Mouse (Mus musculus): ENCODE data around the gene Socs4. TPM values are rescaled to one million over a fixed set of nuclear protein-coding genes. Genes with fewer than 3 reads are reported as not detected.

Socs4 gene
- polyA plus RNA-seq, 1 experiment: 2.7 TPM

DNA sequence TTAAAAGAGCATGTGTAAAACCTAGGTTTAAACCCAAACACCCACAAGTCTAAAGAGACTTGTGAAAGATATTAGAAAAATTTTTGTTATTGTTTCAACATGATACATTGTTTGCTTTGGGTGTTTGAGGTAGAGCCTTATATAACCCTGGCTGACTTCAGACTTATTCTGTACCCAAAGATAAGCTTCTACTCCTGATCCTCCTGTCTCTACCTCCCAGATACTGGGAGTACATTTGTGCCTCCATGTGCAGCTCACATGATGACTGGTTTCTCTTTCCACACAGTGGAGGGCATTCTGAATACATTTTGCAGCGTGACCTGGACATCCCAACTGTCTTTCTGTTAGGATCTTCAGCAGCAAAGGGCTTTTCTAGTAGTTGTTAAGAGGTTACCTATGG lies 9.5 kb downstream of the Socs4 start:
- Histone ChIP-seq H3K27ac (ENCODE audit: insufficient read depth, low read depth, low read length) (no peak overlapping the region), H3K27me3 (ENCODE audit: control insufficient read depth, insufficient read depth, low read length) (no peaks in the 10 kb centered on the region), H3K36me3 (ENCODE audit: control insufficient read depth, insufficient read depth, low read length) (peaks cover 16% of the 10 kb centered on the region), H3K4me3 (ENCODE audit: low read depth, low read length) (no peak overlapping the region), H3K4me1 (ENCODE audit: control insufficient read depth, insufficient read depth, insufficient read length, low read length) (peaks cover 3% of the 10 kb centered on the region; the same call in 1 of the 2 replicates)
- 80% methylated on average over 1 of the region's 1 CpGs for WGBS
- no peak for TF ChIP-seq CTCF (IDR thresholded peaks at IDR 0.05; ENCODE audit: extremely low read depth, insufficient read length, insufficient replicate concordance, low read depth, low read length)
- no peak for TF ChIP-seq POLR2A (IDR thresholded peaks at IDR 0.05; ENCODE audit: low read depth, low read length)

- H3K27me3 ChIP-seq (ENCODE audit: control insufficient read depth, insufficient read depth, low read length): no peaks in the 10 kb centered on the region
- TF ChIP-seq CTCF (IDR thresholded peaks at IDR 0.05; ENCODE audit: extremely low read depth, insufficient read length, insufficient replicate concordance, low read depth, low read length) (no peak), POLR2A (IDR thresholded peaks at IDR 0.05; ENCODE audit: low read depth, low read length) (no peak)
- WGBS: 86% methylated on average over 5 of the region's 5 CpGs
- H3K4me3 ChIP-seq (ENCODE audit: low read depth, low read length): no peak overlapping the region
- peaks cover 20% of the 10 kb centered on the region for H3K36me3 ChIP-seq (ENCODE audit: control insufficient read depth, insufficient read depth, low read length)
- H3K4me1 ChIP-seq (ENCODE audit: control insufficient read depth, insufficient read depth, insufficient read length, low read length): peaks cover 3% of the 10 kb centered on the region; the same call in 1 of the 2 replicates
- H3K27ac ChIP-seq (ENCODE audit: insufficient read depth, low read depth, low read length): no peak overlapping the region
Observed at GRCm38 (mm10) chr14:47287021-47287420, 10.3 kb downstream of the Socs4 start.

DNA sequence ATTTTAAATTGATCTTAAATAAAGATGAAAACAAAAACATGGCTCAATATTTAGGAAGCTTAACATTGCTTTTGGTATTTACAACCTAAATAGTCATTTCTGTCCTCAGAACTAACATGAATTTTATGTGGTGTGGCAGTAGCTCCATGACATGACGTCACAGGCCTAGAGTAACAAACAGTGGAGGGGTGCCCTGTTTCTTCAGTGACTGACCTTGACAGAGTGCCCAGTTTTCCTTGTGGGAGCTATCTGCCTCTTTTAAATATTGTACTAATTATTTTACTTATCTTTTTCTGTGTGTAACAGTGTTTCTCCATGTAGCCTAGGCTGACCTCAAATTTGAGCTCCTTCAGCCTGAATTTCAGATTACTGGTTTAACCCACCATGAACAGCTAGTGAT lies 15.0 kb downstream of the Socs4 start:
- Histone ChIP-seq H3K27me3 (ENCODE audit: control insufficient read depth, insufficient read depth, low read length) (no peaks in the 10 kb centered on the region), H3K36me3 (ENCODE audit: control insufficient read depth, insufficient read depth, low read length) (peaks cover 22% of the 10 kb centered on the region), H3K4me1 (ENCODE audit: control insufficient read depth, insufficient read depth, insufficient read length, low read length) (peaks cover 5% of the 10 kb centered on the region; the same call in 1 of the 2 replicates), H3K4me3 (ENCODE audit: low read depth, low read length) (no peak overlapping the region), H3K27ac (ENCODE audit: insufficient read depth, low read depth, low read length) (no peak overlapping the region)
- TF ChIP-seq POLR2A (IDR thresholded peaks at IDR 0.05; ENCODE audit: low read depth, low read length) (no peak), CTCF (IDR thresholded peaks at IDR 0.05; ENCODE audit: extremely low read depth, insufficient read length, insufficient replicate concordance, low read depth, low read length) (no peak)
- WGBS: 78% methylated on average over 1 of the region's 1 CpGs

- Histone ChIP-seq H3K27ac (ENCODE audit: insufficient read depth, low read depth, low read length) (0 out of 2 replicates have a peak overlapping the region, but pooled peaks have one; percentile 15), H3K4me1 (ENCODE audit: control insufficient read depth, insufficient read depth, insufficient read length, low read length) (peaks cover 7% of the 10 kb centered on the region; the same call in 1 of the 2 replicates), H3K27me3 (ENCODE audit: control insufficient read depth, insufficient read depth, low read length) (no peaks in the 10 kb centered on the region), H3K36me3 (ENCODE audit: control insufficient read depth, insufficient read depth, low read length) (peaks cover 19% of the 10 kb centered on the region), H3K4me3 (ENCODE audit: low read depth, low read length) (no peak overlapping the region)
- WGBS: 17% methylated on average over 4 of the region's 4 CpGs
- TF ChIP-seq POLR2A (IDR thresholded peaks at IDR 0.05; ENCODE audit: low read depth, low read length): no peak
- no peak for TF ChIP-seq CTCF (IDR thresholded peaks at IDR 0.05; ENCODE audit: extremely low read depth, insufficient read length, insufficient replicate concordance, low read depth, low read length)
Observed at GRCm38 (mm10) chr14:47294136-47294535, 17.4 kb downstream of the Socs4 start.

GRCm38 (mm10) chr14:47296232-47296631 lies 19.5 kb downstream of the Socs4 start:
- peaks cover 10% of the 10 kb centered on the region; the same call in 1 of the 2 replicates for H3K4me1 ChIP-seq (ENCODE audit: control insufficient read depth, insufficient read depth, insufficient read length, low read length)
- no peak overlapping the region for H3K4me3 ChIP-seq (ENCODE audit: low read depth, low read length)
- peaks cover 8% of the 10 kb centered on the region for H3K36me3 ChIP-seq (ENCODE audit: control insufficient read depth, insufficient read depth, low read length)
- 30% methylated on average over 2 of the region's 2 CpGs for WGBS
- H3K27ac ChIP-seq (ENCODE audit: insufficient read depth, low read depth, low read length): peak overlapping the region; percentile 92
- TF ChIP-seq POLR2A (IDR thresholded peaks at IDR 0.05; ENCODE audit: low read depth, low read length) (no peak), CTCF (IDR thresholded peaks at IDR 0.05; ENCODE audit: extremely low read depth, insufficient read length, insufficient replicate concordance, low read depth, low read length) (no peak)
- no peaks in the 10 kb centered on the region for H3K27me3 ChIP-seq (ENCODE audit: control insufficient read depth, insufficient read depth, low read length)

- Histone ChIP-seq H3K4me3 (ENCODE audit: low read depth, low read length) (peak within 1 kb of the TSS; percentile 94), H3K4me1 (ENCODE audit: control insufficient read depth, insufficient read depth, insufficient read length, low read length) (peaks cover 14% of the 10 kb centered on the region; the same call in 1 of the 2 replicates), H3K27ac (ENCODE audit: insufficient read depth, low read depth, low read length) (peak within 1 kb of the TSS; percentile 78), H3K36me3 (ENCODE audit: control insufficient read depth, insufficient read depth, low read length) (peaks cover 5% of the 10 kb centered on the region), H3K27me3 (ENCODE audit: control insufficient read depth, insufficient read depth, low read length) (no peaks in the 10 kb centered on the region)
- under 1% methylated on average over 34 of the region's 34 CpGs for WGBS
- peak; percentile 76 for TF ChIP-seq CTCF (IDR thresholded peaks at IDR 0.05; ENCODE audit: extremely low read depth, insufficient read length, insufficient replicate concordance, low read depth, low read length)
- peak; percentile 79 for TF ChIP-seq POLR2A (IDR thresholded peaks at IDR 0.05; ENCODE audit: low read depth, low read length)
Observed at GRCm38 (mm10) chr14:47297785-47298407, 21.2 kb downstream of the Socs4 start, which contains the start of gene Mapk1ip1l. Gene Mapk1ip1l, plus strand, starts transcription at chr14:47298266.

- peak overlapping the region; percentile 94 for H3K4me3 ChIP-seq (ENCODE audit: low read depth, low read length)
- H3K27ac ChIP-seq (ENCODE audit: insufficient read depth, low read depth, low read length): peak overlapping the region; percentile 78
- peaks cover 3% of the 10 kb centered on the region; the same call in 1 of the 2 replicates for H3K36me3 ChIP-seq (ENCODE audit: control insufficient read depth, insufficient read depth, low read length)
- TF ChIP-seq CTCF (IDR thresholded peaks at IDR 0.05; ENCODE audit: extremely low read depth, insufficient read length, insufficient replicate concordance, low read depth, low read length) (no peak), POLR2A (IDR thresholded peaks at IDR 0.05; ENCODE audit: low read depth, low read length) (no peak)
- under 1% methylated on average over 37 of the region's 38 CpGs for WGBS
- H3K27me3 ChIP-seq (ENCODE audit: control insufficient read depth, insufficient read depth, low read length): no peaks in the 10 kb centered on the region
- H3K4me1 ChIP-seq (ENCODE audit: control insufficient read depth, insufficient read depth, insufficient read length, low read length): peaks cover 19% of the 10 kb centered on the region; the same call in 1 of the 2 replicates
Observed at GRCm38 (mm10) chr14:47298408-47298792, 21.7 kb downstream of the Socs4 start.

Data from small intestine, adult 2 months (tissue).